Mouse (Mus musculus): ENCODE results near the gene Cacng8. TPM values are rescaled to one million over a fixed set of nuclear protein-coding genes. Genes with fewer than 3 reads are reported as not detected.
"Not testable (repeated sequence)": the region's sequence is repeated elsewhere in the genome, so short reads cannot be mapped to it uniquely, and the experiment has no call there.

Cacng8 gene
- polyA plus RNA-seq, 1 experiment from 2014 or later: 0.67 TPM

- H3K4me3 ChIP-seq (replicated peaks; ENCODE audit: low read depth, low read length): no peak overlapping the region
- H3K4me1 ChIP-seq (replicated peaks; ENCODE audit: insufficient read depth, low read length): no peaks in the 10 kb centered on the region
- TF ChIP-seq CTCF (IDR thresholded peaks at IDR 0.05; ENCODE audit: low read depth): no peak
- no peaks in the 10 kb centered on the region for H3K9me3 ChIP-seq (replicated peaks; ENCODE audit: low read length)
- 18% methylated on average over 4 of the region's 4 CpGs for WGBS
- no peak overlapping the region for H3K27ac ChIP-seq
- no peak overlapping the region for H3K9ac ChIP-seq (ENCODE audit: low read depth, low read length)
- no peaks in the 10 kb centered on the region for H3K27me3 ChIP-seq (ENCODE audit: insufficient read depth, low read length)
- no peak overlapping the region for H3K4me2 ChIP-seq (ENCODE audit: low read length)
- no peak for DNase-seq (ENCODE audit: low spot score)
- no peaks in the 10 kb centered on the region for H3K36me3 ChIP-seq (ENCODE audit: insufficient read depth, low read length)
- no peak for ATAC-seq (replicated peaks; ENCODE audit: low FRiP score, low read depth)
Observed at GRCm38 (mm10) chr7:3391809-3392208, 1.3 kb downstream of the Cacng8 start.

GRCm38 (mm10) chr7:3397355-3397754, 6.9 kb downstream of the Cacng8 start:
- DNase-seq (ENCODE audit: low spot score) (no peak), ATAC-seq (replicated peaks; ENCODE audit: low FRiP score, low read depth) (no peak)
- Histone ChIP-seq H3K9ac (ENCODE audit: low read depth, low read length) (no peak overlapping the region), H3K36me3 (ENCODE audit: insufficient read depth, low read length) (no peaks in the 10 kb centered on the region), H3K4me1 (replicated peaks; ENCODE audit: insufficient read depth, low read length) (no peaks in the 10 kb centered on the region), H3K9me3 (replicated peaks; ENCODE audit: low read length) (no peaks in the 10 kb centered on the region), H3K27me3 (ENCODE audit: insufficient read depth, low read length) (no peaks in the 10 kb centered on the region), H3K4me2 (ENCODE audit: low read length) (no peak overlapping the region), H3K4me3 (replicated peaks; ENCODE audit: low read depth, low read length) (no peak overlapping the region), H3K27ac (no peak overlapping the region)
- no peak for TF ChIP-seq CTCF (IDR thresholded peaks at IDR 0.05; ENCODE audit: low read depth)
- WGBS: 64% methylated on average over 10 of the region's 10 CpGs

- WGBS: 22% methylated on average over 7 of the region's 7 CpGs
- no peak for TF ChIP-seq CTCF (IDR thresholded peaks at IDR 0.05; ENCODE audit: low read depth)
Observed at GRCm38 (mm10) chr7:3397797-3398196, 7.3 kb downstream of the Cacng8 start.

GRCm38 (mm10) chr7:3398363-3398762, 7.9 kb downstream of the Cacng8 start:
- not testable (repeated sequence) for DNase-seq (ENCODE audit: low spot score); H3K4me2 ChIP-seq (ENCODE audit: low read length); H3K4me1 ChIP-seq (replicated peaks; ENCODE audit: insufficient read depth, low read length); H3K27ac ChIP-seq; H3K36me3 ChIP-seq (ENCODE audit: insufficient read depth, low read length); H3K4me3 ChIP-seq (replicated peaks; ENCODE audit: low read depth, low read length); ATAC-seq (replicated peaks; ENCODE audit: low FRiP score, low read depth); H3K27me3 ChIP-seq (ENCODE audit: insufficient read depth, low read length); H3K9me3 ChIP-seq (replicated peaks; ENCODE audit: low read length); H3K9ac ChIP-seq (ENCODE audit: low read depth, low read length)
- 92% methylated on average over 7 of the region's 8 CpGs for WGBS

More at GRCm38 (mm10) chr7:3397797-3398196, 7.3 kb downstream of the Cacng8 start:
- DNase-seq (ENCODE audit: low spot score): no peak
- H3K4me2 ChIP-seq (ENCODE audit: low read length): no peak overlapping the region
- no peak overlapping the region for H3K27ac ChIP-seq
- H3K36me3 ChIP-seq (ENCODE audit: insufficient read depth, low read length): no peaks in the 10 kb centered on the region
- H3K27me3 ChIP-seq (ENCODE audit: insufficient read depth, low read length): no peaks in the 10 kb centered on the region
- no peak overlapping the region for H3K9ac ChIP-seq (ENCODE audit: low read depth, low read length)
- no peaks in the 10 kb centered on the region for H3K4me1 ChIP-seq (replicated peaks; ENCODE audit: insufficient read depth, low read length)
- ATAC-seq (replicated peaks; ENCODE audit: low FRiP score, low read depth): no peak
- H3K9me3 ChIP-seq (replicated peaks; ENCODE audit: low read length): no peaks in the 10 kb centered on the region
- no peak overlapping the region for H3K4me3 ChIP-seq (replicated peaks; ENCODE audit: low read depth, low read length)

- ATAC-seq (replicated peaks; ENCODE audit: low FRiP score, low read depth) (no peak), DNase-seq (ENCODE audit: low spot score) (no peak)
- Histone ChIP-seq H3K4me1 (replicated peaks; ENCODE audit: insufficient read depth, low read length) (no peaks in the 10 kb centered on the region), H3K4me3 (replicated peaks; ENCODE audit: low read depth, low read length) (no peak overlapping the region), H3K36me3 (ENCODE audit: insufficient read depth, low read length) (no peaks in the 10 kb centered on the region), H3K9me3 (replicated peaks; ENCODE audit: low read length) (no peaks in the 10 kb centered on the region), H3K27ac (no peak overlapping the region), H3K4me2 (ENCODE audit: low read length) (no peak overlapping the region), H3K9ac (ENCODE audit: low read depth, low read length) (no peak overlapping the region), H3K27me3 (ENCODE audit: insufficient read depth, low read length) (no peaks in the 10 kb centered on the region)
- no peak for TF ChIP-seq CTCF (IDR thresholded peaks at IDR 0.05; ENCODE audit: low read depth)
Observed at GRCm38 (mm10) chr7:3399937-3400336, 9.5 kb downstream of the Cacng8 start.

GRCm38 (mm10) chr7:3409729-3410520, 19.4 kb downstream of the Cacng8 start:
- DNase-seq (ENCODE audit: low spot score) (no peak), ATAC-seq (replicated peaks; ENCODE audit: low FRiP score, low read depth) (no peak)
- no peak for TF ChIP-seq CTCF (IDR thresholded peaks at IDR 0.05; ENCODE audit: low read depth)
- Histone ChIP-seq H3K4me1 (replicated peaks; ENCODE audit: insufficient read depth, low read length) (0 out of 2 replicates have a peak, but pooled peaks cover 2% of the 10 kb centered on the region), H3K4me2 (ENCODE audit: low read length) (no peak overlapping the region), H3K27ac (no peak overlapping the region), H3K36me3 (ENCODE audit: insufficient read depth, low read length) (no peaks in the 10 kb centered on the region), H3K27me3 (ENCODE audit: insufficient read depth, low read length) (peaks cover 37% of the 10 kb centered on the region), H3K9me3 (replicated peaks; ENCODE audit: low read length) (no peaks in the 10 kb centered on the region), H3K9ac (ENCODE audit: low read depth, low read length) (no peak overlapping the region), H3K4me3 (replicated peaks; ENCODE audit: low read depth, low read length) (no peak overlapping the region)
- WGBS: 59% methylated on average over 11 of the region's 11 CpGs
